Mouse (Mus musculus) midbrain, embryonic 15.5 days (tissue): ENCODE measurements around the gene Prr5. TPM values are rescaled to one million over a fixed set of nuclear protein-coding genes. Genes with fewer than 3 reads are reported as not detected.

Source experiments
- polyA plus RNA-seq: library from polyadenylated mRNA; unstranded; fragments of >200 nt; fragmentation: Nextera tagmentation; extraction: Ambion mirVana; gene quantifications from 2 replicates; pipeline ENCODE4 v1.2.1, GENCODE M21; 2015

Gene Prr5
- polyA plus RNA-seq, 1 experiment from 2014 or later, result 27.7 TPM

Other genes starting within 250 kb of the Prr5 start
- gene Shisal1, start 222.5 kb upstream of the Prr5 start, polyA plus RNA-seq, result 19.4 and 21.2 TPM in 2 replicates
- 77.6 and 78.9 TPM in 2 replicates for gene Rtl6, start 111.8 kb upstream of the Prr5 start, polyA plus RNA-seq
- gene Arhgap8, start 50.4 kb downstream of the Prr5 start, polyA plus RNA-seq, result 0.59 and 0.73 TPM in 2 replicates
- gene Phf21b, start 186.4 kb downstream of the Prr5 start, polyA plus RNA-seq, result 6.0 and 7.6 TPM in 2 replicates